Mouse (Mus musculus) CH12.LX (cell line): Measurements from ENCODE around the gene Cnih3. TPM values are rescaled to one million over a fixed set of nuclear protein-coding genes. Genes with fewer than 3 reads are reported as not detected.

Source experiments
- DNase-seq: peaks from one replicate; pipeline ENCODE4 v3.0.0-alpha.2; 2013; ENCODE audit errors: extremely low read depth
- H3K27ac ChIP-seq: 2 replicates; pipeline ENCODE4 v1.5.1; 2012; ENCODE audit warnings: low read depth, mild to moderate bottlenecking, control low read depth, moderate library complexity; ENCODE audit not compliant: insufficient read depth
- H3K27me3 ChIP-seq: replicated peaks from 2 replicates; pipeline ENCODE3; 2012; ENCODE audit warnings: inconsistent platforms
- H3K36me3 ChIP-seq, 2 experiments: replicated peaks in 1 of 2; 2 replicates each; pipeline versions ENCODE3 to v1.6.1; 2012; ENCODE audit warnings: inconsistent platforms in 1 of 2, low read length in 1 of 2, mild to moderate bottlenecking in 1 of 2, mixed read lengths in 1 of 2, moderate library complexity in 1 of 2; ENCODE audit not compliant: control insufficient read depth in 1 of 2, insufficient read depth in 1 of 2
- H3K4me1 ChIP-seq, 2 experiments: 2 replicates each; pipeline ENCODE4 v1.6.1; 2012; ENCODE audit warnings: inconsistent platforms in 1 of 2, moderate library complexity in 1 of 2; ENCODE audit not compliant: insufficient read depth in 2 of 2, control insufficient read depth in 1 of 2
- H3K4me2 ChIP-seq: 2 replicates; pipeline ENCODE4 v1.6.1; 2012; ENCODE audit warnings: low read depth, mild to moderate bottlenecking, control low read depth; ENCODE audit not compliant: poor library complexity, insufficient read depth, severe bottlenecking
- H3K4me3 ChIP-seq, 3 experiments: fragments of 150-350 bp in 1 of 3; sonication (generic) in 1 of 3; replicated peaks in 1 of 3; 2 replicates each; pipeline versions ENCODE3 to v1.5.1; 2011 to 2012; ENCODE audit warnings: low read depth in 2 of 3, low read length in 2 of 3, mild to moderate bottlenecking in 2 of 3, moderate library complexity in 2 of 3, control low read depth in 1 of 3, improper control_type of control experiment in 1 of 3, inconsistent platforms in 1 of 3, mixed read lengths in 1 of 3; ENCODE audit not compliant: poor library complexity in 1 of 3
- H3K79me2 ChIP-seq: replicated peaks from 2 replicates; pipeline ENCODE4 v1.6.1; 2012; ENCODE audit warnings: mild to moderate bottlenecking, moderate library complexity; ENCODE audit not compliant: control insufficient read depth, poor library complexity, insufficient read depth, severe bottlenecking; ENCODE audit errors: extremely low read depth
- H3K9ac ChIP-seq: 2 replicates; pipeline ENCODE4 v1.6.1; 2012; ENCODE audit warnings: low read depth, mild to moderate bottlenecking, control low read depth, moderate library complexity; ENCODE audit not compliant: insufficient read depth
- H3K9me3 ChIP-seq: replicated peaks from 2 replicates; pipeline ENCODE3; 2012; ENCODE audit warnings: low read length, inconsistent platforms, mixed read lengths
- CTCF ChIP-seq, 2 experiments: IDR thresholded peaks in 1 of 2; conservative IDR thresholded peaks in 1 of 2; 2 replicates each; pipeline ENCODE4 v1.5.1; 2011 to 2012; ENCODE audit warnings: low read depth in 2 of 2, low read length in 2 of 2, improper control_type of control experiment in 1 of 2, inconsistent platforms in 1 of 2, mild to moderate bottlenecking in 1 of 2, moderate library complexity in 1 of 2
- ETS1 ChIP-seq: conservative IDR thresholded peaks from 2 replicates; pipeline ENCODE4 v1.6.1; 2012; ENCODE audit warnings: low read depth, mild to moderate bottlenecking, inconsistent platforms, low read length, improper control_type of control experiment, moderate library complexity
- HCFC1 ChIP-seq: IDR thresholded peaks from 2 replicates; pipeline ENCODE4 v1.6.1; 2012; ENCODE audit warnings: low read depth, mild to moderate bottlenecking, inconsistent platforms, low read length, improper control_type of control experiment
- JUN ChIP-seq: IDR thresholded peaks from 2 replicates; pipeline ENCODE4 v1.6.1; 2011; ENCODE audit warnings: low read depth, mild to moderate bottlenecking, low read length, improper control_type of control experiment, moderate library complexity; ENCODE audit not compliant: insufficient read depth
- JUND ChIP-seq: conservative IDR thresholded peaks from 2 replicates; pipeline ENCODE4 v1.6.1; 2011; ENCODE audit warnings: low read depth, low read length, improper control_type of control experiment
- MAFK ChIP-seq: IDR thresholded peaks from 2 replicates; pipeline ENCODE4 v1.6.1; 2011; ENCODE audit warnings: low read length, improper control_type of control experiment; ENCODE audit not compliant: insufficient replicate concordance
- POLR2A ChIP-seq: IDR thresholded peaks from 2 replicates; pipeline ENCODE4 v1.6.1; 2011; ENCODE audit warnings: low read depth, mild to moderate bottlenecking, improper control_type of control experiment, low read length
- RAD21 ChIP-seq: IDR thresholded peaks from 2 replicates; pipeline ENCODE4 v1.6.1; 2011; ENCODE audit warnings: low read depth, mild to moderate bottlenecking, low read length, improper control_type of control experiment, moderate library complexity
- SMC3 ChIP-seq: IDR thresholded peaks from 2 replicates; pipeline ENCODE4 v1.6.1; 2011; ENCODE audit warnings: low read depth, low read length, improper control_type of control experiment
- TCF12 ChIP-seq: IDR thresholded peaks from 2 replicates; pipeline ENCODE4 v1.6.1; 2014; ENCODE audit warnings: low read depth, mild to moderate bottlenecking, inconsistent platforms, low read length, improper control_type of control experiment
- USF1 ChIP-seq: IDR thresholded peaks from 2 replicates; pipeline ENCODE4 v1.6.1; 2014; ENCODE audit warnings: low read depth, mild to moderate bottlenecking, inconsistent platforms, low read length, improper control_type of control experiment
- ZKSCAN1 ChIP-seq: IDR thresholded peaks from 2 replicates; pipeline ENCODE4 v1.6.1; 2012; ENCODE audit warnings: low read depth, inconsistent platforms, low read length, improper control_type of control experiment, borderline replicate concordance
- dilution Hi-C: fragments of 300-500 bp; cut with MboI; formaldehyde crosslinking; loops from 2 replicates; pipeline ENCODE4 v1.14.3; 2020; ENCODE audit warnings: low sequenced_read_pairs; ENCODE audit not compliant: extremely low pct_unique_long_range_greater_than_20kb, extremely low pct_ligation_motif_present
- in situ Hi-C: fragments of 300-500 bp; cut with MboI; formaldehyde crosslinking; loops from 3 replicates; pipeline ENCODE4 v1.14.3; 2019; ENCODE audit warnings: low sequenced_read_pairs, low pct_ligation_motif_present, low pct_unique_long_range_greater_than_20kb, mixed read lengths
- polyA plus RNA-seq: library from polyadenylated mRNA; unstranded; fragments of >175 nt; gene quantifications from 2 replicates; pipeline ENCODE4 v1.2.1, GENCODE M21; 2012; ENCODE audit warnings: low read depth; ENCODE audit not compliant: insufficient read length
- total RNA-seq, 2 experiments: library from RNA; depleted of rRNA; stranded (reverse); fragments of 300-350 nt in 1 of 2; fragments of >200 nt in 1 of 2; gene quantifications; 2 replicates each; pipeline ENCODE4 v1.2.3; 2012 to 2014

Cnih3 gene
- total and polyA plus RNA-seq, 3 experiments, result not detected

GRCm38 (mm10) chr1:181393250-181394149 is 41.1 kb downstream of the Cnih3 start:
- Histone ChIP-seq H3K9ac (no peak overlapping the region), H3K79me2 (no peaks in the 10 kb centered on the region), H3K27ac (no peak overlapping the region), H3K4me1 (peaks cover 5 to 13% of the 10 kb centered on the region in 2 experiments; a peak in 3 of 4 replicates), H3K4me2 (no peak overlapping the region), H3K27me3 (no peaks in the 10 kb centered on the region), H3K4me3 (no peak overlapping the region), H3K36me3 (no peaks in the 10 kb centered on the region), H3K9me3 (peaks cover 9% of the 10 kb centered on the region)
- TF ChIP-seq ZKSCAN1 (no peak), CTCF (conservative IDR thresholded peaks at IDR 0.05 in 1 of 2, IDR thresholded peaks at IDR 0.05 in 1 of 2; ENCODE audit: low read depth in 2 of 2, low read length in 2 of 2) (peak in 1 of 2 experiments; percentile 57; a peak in 2 of 4 replicates), RAD21 (peak; percentile 46), SMC3 (peak; percentile 34; the same call in 1 of the 2 replicates)
- dilution Hi-C loops, result no loop called here
- in situ Hi-C loops, result no loop called here
- no peak for DNase-seq

GRCm38 (mm10) chr1:181395234-181395828 is 42.9 kb downstream of the Cnih3 start:
- Histone ChIP-seq H3K36me3 (no peaks in the 10 kb centered on the region), H3K4me3 (peak overlapping the region in 2 of 3 experiments; percentile 1 to 41), H3K27ac (no peak overlapping the region), H3K9ac (no peak overlapping the region), H3K79me2 (no peaks in the 10 kb centered on the region), H3K4me1 (peaks cover 5 to 13% of the 10 kb centered on the region in 2 experiments; a peak in 3 of 4 replicates)
- in situ Hi-C loops (no loop called here), dilution Hi-C loops (no loop called here)
- DNase-seq, result peak; percentile 82
- TF ChIP-seq JUND (peak; percentile 67), JUN (peak; percentile 69), TCF12 (0 out of 2 replicates have a peak, but pooled peaks have one; percentile 24), POLR2A (peak; percentile 39; the same call in 1 of the 2 replicates), USF1 (no peak), HCFC1 (peak; percentile 30), MAFK (peak; percentile 81), RAD21 (no peak), ETS1 (peak; percentile 88)
- TF ChIP-seq, all 38 proteins: peak for 7
- H3K9me3 ChIP-seq, result no peaks in the 10 kb centered on the region
- H3K4me2 ChIP-seq, result no peak overlapping the region
- no peaks in the 10 kb centered on the region for H3K27me3 ChIP-seq
